Mouse (Mus musculus): ENCODE measurements around the gene Blmh.
"Not testable (repeated sequence)": the region's sequence is repeated elsewhere in the genome, so short reads cannot be mapped to it uniquely, and the experiment has no call there.

Gene Blmh

GRCm38 (mm10) chr11:76916539-76917229 is 7.9 kb upstream of the Blmh start:
- in situ Hi-C loops (cut with MboI, MseI) = no loop called here

GRCm38 (mm10) chr11:76917230-76917548 is 7.4 kb upstream of the Blmh start:
- in situ Hi-C loops (cut with MboI, MseI) = no loop called here

DNA sequence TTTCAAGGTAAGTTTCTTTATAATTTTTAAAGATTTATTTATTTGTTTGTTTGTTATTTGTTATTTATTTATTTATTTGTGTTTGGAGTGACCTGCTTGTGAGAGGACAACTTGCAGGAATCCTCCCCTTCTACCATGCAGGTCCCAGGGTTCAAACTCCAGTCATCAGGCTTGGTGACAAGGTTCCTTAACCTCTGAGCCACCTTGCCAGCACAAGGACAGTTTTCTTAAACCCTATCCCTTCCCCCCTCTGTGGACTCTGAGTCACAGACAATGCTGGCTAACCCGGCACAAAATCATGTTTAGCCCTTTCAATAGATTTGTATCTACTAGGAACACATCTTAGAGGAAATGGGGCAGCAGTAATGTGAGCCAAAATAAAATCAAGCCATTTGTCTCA is 4.0 kb upstream of the Blmh start:
- in situ Hi-C loops (cut with MboI, MseI) = no loop called here

GRCm38 (mm10) chr11:76928586-76928985 is 4.0 kb downstream of the Blmh start:
- in situ Hi-C loops (cut with MboI, MseI) = not testable (repeated sequence)

- in situ Hi-C loops (cut with MboI, MseI) = no loop called here
Observed at GRCm38 (mm10) chr11:76933209-76933608, 8.6 kb downstream of the Blmh start.

DNA sequence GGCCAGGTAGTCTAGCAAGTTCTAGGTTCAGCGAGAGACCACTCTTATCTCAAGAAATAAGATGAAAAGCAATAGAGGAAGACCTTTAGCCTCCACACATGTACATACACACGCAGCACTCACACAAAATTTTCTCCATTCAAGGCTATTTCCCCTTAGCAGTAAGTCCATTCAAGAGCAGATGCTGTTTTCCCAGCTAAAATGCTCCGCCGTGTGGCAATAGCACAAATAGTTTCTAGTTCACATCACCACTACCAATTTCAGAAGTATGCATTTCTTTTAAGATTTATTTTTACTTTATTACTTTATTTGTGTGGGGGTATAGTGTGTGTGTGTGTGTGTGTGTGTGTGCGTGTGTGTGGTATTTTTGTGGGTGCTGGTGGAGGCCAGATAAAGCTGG is 12.0 kb downstream of the Blmh start:
- in situ Hi-C loops (cut with MboI, MseI) = no loop called here

- in situ Hi-C loops (cut with MboI, MseI) = no loop called here
Observed at GRCm38 (mm10) chr11:76944839-76945238, 20.2 kb downstream of the Blmh start.

GRCm38 (mm10) chr11:76945386-76946202 is 21.0 kb downstream of the Blmh start:
- in situ Hi-C loops (cut with MboI, MseI) = no loop called here

DNA sequence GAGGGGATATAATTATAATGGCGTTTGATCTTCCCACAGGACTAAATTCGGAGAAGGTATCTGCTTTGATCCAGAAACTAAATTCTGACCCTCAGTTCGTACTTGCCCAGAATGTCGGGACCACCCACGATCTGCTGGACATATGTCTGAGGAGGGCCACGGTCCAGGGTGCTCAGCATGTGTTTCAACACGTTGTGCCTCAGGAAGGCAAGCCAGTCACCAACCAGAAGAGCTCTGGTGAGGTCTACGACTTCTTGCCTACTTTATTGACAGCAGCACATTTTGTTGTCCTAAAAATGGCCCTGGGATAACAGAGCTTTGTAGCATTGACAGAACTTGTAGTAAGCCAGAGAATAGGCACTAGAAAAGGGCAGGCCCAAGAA is 21.6 kb downstream of the Blmh start:
- in situ Hi-C loops (cut with MboI, MseI) = no loop called here

DNA sequence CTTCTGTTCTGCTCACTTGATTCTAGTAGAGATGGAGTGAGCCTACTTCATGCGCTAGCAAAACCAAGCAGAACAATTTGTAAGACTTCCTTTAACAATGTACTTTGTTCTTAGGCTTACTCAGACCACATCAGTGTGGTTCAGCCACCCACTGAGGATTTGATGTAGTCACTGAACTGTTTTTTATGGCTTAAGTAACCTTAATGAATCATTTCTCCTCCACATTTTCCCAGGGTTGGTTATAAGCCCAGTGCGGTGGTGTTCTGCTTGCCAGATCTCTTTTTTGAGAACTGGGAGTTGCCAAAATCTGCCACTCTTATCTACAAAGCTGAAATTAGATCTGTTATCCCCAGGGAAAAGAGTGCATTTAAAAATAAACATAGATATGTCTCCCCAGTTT is 28.9 kb downstream of the Blmh start:
- in situ Hi-C loops (cut with MboI, MseI) = no loop called here

DNA sequence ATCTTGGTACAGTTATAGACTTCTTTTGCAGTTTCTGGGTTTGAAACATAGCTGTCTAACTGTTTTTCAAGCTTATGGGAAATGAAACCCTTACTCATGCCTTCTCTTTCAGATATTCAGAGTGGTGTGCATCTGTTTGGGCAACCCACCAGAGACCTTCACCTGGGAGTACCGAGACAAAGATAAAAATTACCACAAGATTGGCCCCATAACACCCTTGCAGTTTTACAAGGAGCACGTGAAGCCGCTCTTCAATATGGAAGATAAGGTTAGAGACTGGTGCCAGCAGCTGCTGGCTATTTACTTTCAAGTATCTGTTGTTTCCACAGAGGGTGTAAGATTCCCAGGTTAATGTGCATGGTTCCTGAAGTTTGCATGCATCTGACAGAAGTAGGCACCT is 41.1 kb downstream of the Blmh start:
- in situ Hi-C loops (cut with MboI, MseI) = loop anchor here (10.0 kb wide), 1 partner anchor 911 kb away; no protein-coding TSS in a partner anchor

DNA sequence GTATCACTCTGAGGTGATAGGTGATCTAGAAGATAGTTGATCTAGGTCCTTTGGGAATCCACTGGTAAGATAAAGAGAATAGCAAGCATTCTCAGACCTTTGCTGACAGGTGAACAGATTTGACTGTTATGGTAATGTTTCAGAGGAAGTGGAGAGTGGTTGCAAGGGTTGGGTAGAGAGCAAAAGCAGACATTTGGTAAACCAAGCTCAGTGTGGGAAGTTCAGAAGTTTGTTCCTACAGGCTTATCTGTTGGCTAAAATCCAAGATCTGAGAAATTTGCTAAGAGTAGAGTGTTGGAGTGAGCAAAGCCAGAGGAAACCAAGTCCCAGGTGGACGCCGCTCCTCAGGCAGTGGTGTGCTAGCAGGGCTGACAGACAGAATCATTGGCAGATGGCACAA is 45.7 kb downstream of the Blmh start:
- in situ Hi-C loops (cut with MboI, MseI) = no loop called here

- in situ Hi-C loops (cut with MboI, MseI) = no loop called here
Observed at GRCm38 (mm10) chr11:76974680-76975319, 50.2 kb downstream of the Blmh start.

DNA sequence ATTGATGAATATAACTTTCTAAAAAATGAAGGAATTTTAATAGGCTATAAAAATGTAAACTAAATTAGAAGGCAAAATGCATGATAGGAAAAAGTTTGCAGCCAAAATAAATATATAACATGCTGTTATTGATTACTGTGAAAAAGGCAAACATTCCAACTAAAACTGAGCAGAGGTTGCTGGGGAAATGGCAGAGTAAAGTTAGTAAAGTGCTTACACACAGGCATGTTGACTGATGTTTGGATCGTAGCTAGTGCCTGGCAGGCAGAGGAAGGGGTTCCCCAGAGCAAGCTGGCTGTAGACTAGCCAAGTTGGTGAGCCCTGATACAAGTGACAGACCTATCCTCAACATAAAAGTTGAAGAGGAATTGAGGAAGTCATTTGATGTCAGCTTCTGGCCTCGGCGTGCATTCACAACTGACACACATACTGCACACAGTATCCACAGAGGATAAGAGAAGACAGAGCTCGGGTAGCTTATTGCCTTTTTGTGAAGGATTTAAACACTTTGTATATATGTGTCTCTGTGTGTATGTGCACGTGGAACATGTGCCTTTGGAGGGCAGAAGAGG is 57.0 kb downstream of the Blmh start:
- in situ Hi-C loops (cut with MboI, MseI) = no loop called here

- in situ Hi-C loops (cut with MboI, MseI) = no loop called here
Observed at GRCm38 (mm10) chr11:76982415-76982814, 57.8 kb downstream of the Blmh start.

GRCm38 (mm10) chr11:76983641-76984040 is 59.0 kb downstream of the Blmh start:
- in situ Hi-C loops (cut with MboI, MseI) = no loop called here

GRCm38 (mm10) chr11:76984173-76984572 is 59.6 kb downstream of the Blmh start:
- in situ Hi-C loops (cut with MboI, MseI) = no loop called here

DNA sequence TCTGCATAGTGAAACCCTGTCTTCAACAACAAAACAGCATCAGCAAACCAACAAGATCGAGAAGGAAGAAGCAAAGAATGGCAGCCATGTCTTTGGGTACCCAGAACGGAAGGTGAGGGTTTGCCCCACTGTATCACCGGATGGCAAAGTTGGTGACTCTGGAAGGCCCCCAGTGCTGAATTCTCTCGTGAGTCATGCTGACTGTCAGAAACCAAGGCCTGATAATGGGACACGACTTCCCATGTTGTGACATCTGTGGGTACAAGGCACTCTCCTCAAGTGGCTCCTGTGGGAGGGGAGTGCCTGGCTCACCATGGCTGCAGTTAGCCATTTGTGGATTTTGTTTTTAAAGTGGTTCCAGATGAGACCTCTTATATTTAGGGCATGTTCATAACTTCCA is 66.2 kb downstream of the Blmh start:
- in situ Hi-C loops (cut with MboI, MseI) = loop anchor here (10.0 kb wide), 1 partner anchor 104 kb away; no protein-coding TSS in a partner anchor

GRCm38 (mm10) chr11:76992886-76993285 is 68.3 kb downstream of the Blmh start:
- in situ Hi-C loops (cut with MboI, MseI) = loop anchor here (10.0 kb wide), 1 partner anchor 102 kb away; no protein-coding TSS in a partner anchor

GRCm38 (mm10) chr11:76995966-76996672 is 71.5 kb downstream of the Blmh start:
- in situ Hi-C loops (cut with MboI, MseI) = loop anchor here (10.0 kb wide), 1 partner anchor 99 kb away; no protein-coding TSS in a partner anchor

- in situ Hi-C loops (cut with MboI, MseI) = loop anchor here (10.0 kb wide), 1 partner anchor 97 kb away; no protein-coding TSS in a partner anchor
Observed at GRCm38 (mm10) chr11:76997305-76997704, 72.7 kb downstream of the Blmh start.
